Mouse (Mus musculus): Measurements from ENCODE around the gene Arhgef10l.
"Not testable (repeated sequence)": the region's sequence is repeated elsewhere in the genome, so short reads cannot be mapped to it uniquely, and the experiment has no call there.

Gene Arhgef10l

GRCm38 (mm10) chr4:140597928-140598327 is 67.9 kb downstream of the Arhgef10l start:
- in situ Hi-C loops (cut with MboI; ENCODE audit: low pct_unique_long_range_greater_than_20kb in 1 of 2, low sequenced_read_pairs in 2 of 2, unreplicated experiment in 1 of 2) = loop anchor here (5.0 to 10.0 kb wide), 2 partner anchors 69 to 147 kb away; partner anchors contain the start of genes Arhgef10l (in 1 of the 2) and Padi6 (in 1 of the 2)

- in situ Hi-C loops (cut with MboI; ENCODE audit: low pct_unique_long_range_greater_than_20kb in 1 of 2, low sequenced_read_pairs in 2 of 2, unreplicated experiment in 1 of 2) = loop anchor here (5.0 to 10.0 kb wide), 2 partner anchors 70 to 147 kb away; partner anchors contain the start of genes Arhgef10l (in 1 of the 2) and Padi6 (in 1 of the 2)
These were observed 68.4 kb downstream of the Arhgef10l start for GRCm38 (mm10) chr4:140597378-140597777.

GRCm38 (mm10) chr4:140593771-140594505 is 71.9 kb downstream of the Arhgef10l start:
- in situ Hi-C loops (cut with MboI; ENCODE audit: low pct_unique_long_range_greater_than_20kb in 1 of 2, low sequenced_read_pairs in 2 of 2, unreplicated experiment in 1 of 2) = loop anchor here in 1 of 2 experiments (5.0 to 10.0 kb wide), 2 partner anchors 73 to 151 kb away; partner anchors contain the start of genes Arhgef10l and Padi6

- in situ Hi-C loops (cut with MboI; ENCODE audit: low pct_unique_long_range_greater_than_20kb in 1 of 2, low sequenced_read_pairs in 2 of 2, unreplicated experiment in 1 of 2) = loop anchor here in 1 of 2 experiments (5.0 to 10.0 kb wide), 2 partner anchors 74 to 152 kb away; partner anchors contain the start of genes Arhgef10l and Padi6
These were observed 72.6 kb downstream of the Arhgef10l start for GRCm38 (mm10) chr4:140592990-140593770.

GRCm38 (mm10) chr4:140592217-140592759 is 73.5 kb downstream of the Arhgef10l start:
- in situ Hi-C loops (cut with MboI; ENCODE audit: low pct_unique_long_range_greater_than_20kb in 1 of 2, low sequenced_read_pairs in 2 of 2, unreplicated experiment in 1 of 2) = loop anchor here in 1 of 2 experiments (5.0 to 10.0 kb wide), 2 partner anchors 75 to 153 kb away; partner anchors contain the start of genes Arhgef10l and Padi6

DNA sequence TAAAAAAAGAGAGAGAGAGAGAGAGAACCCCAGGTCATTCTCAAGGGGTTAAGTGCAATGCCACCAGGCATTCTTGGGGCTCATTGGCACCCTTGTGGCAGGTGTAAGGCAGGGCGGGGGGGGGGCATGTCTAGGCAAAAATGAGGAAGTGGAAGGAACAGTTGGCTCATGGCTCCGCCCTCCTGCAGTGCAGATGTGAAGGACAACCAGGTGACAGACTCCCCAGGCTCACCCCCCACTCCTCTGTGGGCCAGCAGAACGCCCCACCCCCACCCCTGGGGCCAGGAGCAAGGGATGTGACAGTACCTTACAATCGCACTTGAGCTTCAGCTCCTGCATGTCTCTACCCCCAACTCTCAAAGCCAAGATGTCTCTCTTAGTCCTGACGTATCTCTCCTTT is 79.3 kb downstream of the Arhgef10l start:
- in situ Hi-C loops (cut with MboI; ENCODE audit: low pct_unique_long_range_greater_than_20kb in 1 of 2, low sequenced_read_pairs in 2 of 2, unreplicated experiment in 1 of 2) = no loop called here

DNA sequence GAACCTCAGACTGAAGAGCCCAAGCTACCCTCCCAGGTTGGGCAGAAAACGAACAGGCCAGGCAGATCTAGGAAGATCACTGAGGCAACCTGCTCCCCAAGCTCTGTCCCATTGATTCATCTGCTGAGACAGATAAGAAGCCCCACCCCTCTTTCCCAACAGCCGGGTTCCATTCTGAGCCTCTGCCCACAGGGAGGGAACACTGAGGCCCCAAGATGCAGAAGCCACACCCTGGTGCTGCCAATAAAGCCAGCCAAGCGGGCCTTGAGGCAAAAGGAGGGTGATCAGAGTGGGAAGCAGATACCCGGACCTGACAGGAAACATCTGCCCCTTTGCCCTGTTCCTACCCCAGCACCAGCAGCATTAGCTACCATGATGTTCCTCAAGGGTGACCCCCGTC is 81.6 kb downstream of the Arhgef10l start:
- in situ Hi-C loops (cut with MboI; ENCODE audit: low pct_unique_long_range_greater_than_20kb in 1 of 2, low sequenced_read_pairs in 2 of 2, unreplicated experiment in 1 of 2) = no loop called here

GRCm38 (mm10) chr4:140582390-140583088 is 83.3 kb downstream of the Arhgef10l start:
- in situ Hi-C loops (cut with MboI; ENCODE audit: low pct_unique_long_range_greater_than_20kb in 1 of 2, low sequenced_read_pairs in 2 of 2, unreplicated experiment in 1 of 2) = no loop called here

DNA sequence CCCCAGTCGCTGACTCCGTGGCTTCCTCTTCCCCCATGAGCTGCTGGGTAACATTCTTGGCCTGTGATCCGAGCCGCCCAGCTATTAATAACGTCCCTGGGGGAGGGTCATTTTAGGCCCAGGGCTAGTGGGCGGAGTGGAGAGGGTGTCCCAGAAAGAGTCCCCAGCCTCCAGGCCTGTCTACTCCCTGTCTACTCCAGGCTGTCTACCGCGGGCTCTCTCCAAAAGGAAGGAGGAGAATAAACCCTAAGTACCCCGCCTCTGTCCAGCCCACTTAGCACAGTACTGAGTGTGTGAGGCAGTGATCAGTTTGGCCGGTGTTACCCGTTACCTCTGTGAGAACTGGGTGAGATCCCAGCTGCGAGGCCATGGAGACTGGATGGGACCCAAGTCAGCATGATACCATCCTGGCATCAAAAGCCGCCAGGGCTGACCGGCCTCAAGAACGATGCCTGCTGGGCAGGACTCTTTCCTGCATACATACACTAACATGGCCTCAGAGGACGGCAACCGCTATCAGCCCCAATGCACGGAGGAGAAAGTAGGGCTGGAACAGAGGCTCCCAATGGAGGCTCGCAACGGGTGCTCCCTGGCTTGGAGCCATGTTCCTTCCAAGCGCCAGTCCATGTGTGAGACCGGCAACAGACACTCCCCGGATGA is 84.0 kb downstream of the Arhgef10l start:
- in situ Hi-C loops (cut with MboI; ENCODE audit: low pct_unique_long_range_greater_than_20kb in 1 of 2, low sequenced_read_pairs in 2 of 2, unreplicated experiment in 1 of 2) = no loop called here

- in situ Hi-C loops (cut with MboI; ENCODE audit: low pct_unique_long_range_greater_than_20kb in 1 of 2, low sequenced_read_pairs in 2 of 2, unreplicated experiment in 1 of 2) = no loop called here
These were observed 84.5 kb downstream of the Arhgef10l start for GRCm38 (mm10) chr4:140581341-140581729.

DNA sequence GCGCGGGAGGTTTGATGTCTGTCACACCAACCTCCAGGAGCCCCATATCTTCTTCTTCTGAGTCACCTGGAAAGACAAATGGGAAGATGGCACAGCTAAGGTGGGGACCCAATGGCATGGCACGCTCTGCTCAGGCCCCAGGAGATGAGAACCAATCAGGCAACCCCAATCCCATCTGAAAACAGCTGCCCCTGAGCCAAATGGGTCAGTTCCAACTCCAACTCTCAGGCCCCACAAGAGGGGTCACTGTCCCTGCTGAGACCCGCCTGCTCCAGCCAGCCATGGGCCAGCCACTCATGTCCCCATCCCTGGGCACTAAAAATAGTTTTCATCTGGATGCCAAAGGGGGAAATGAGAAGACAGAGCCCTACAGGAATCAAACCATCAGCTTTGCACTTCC is 84.9 kb downstream of the Arhgef10l start:
- in situ Hi-C loops (cut with MboI; ENCODE audit: low pct_unique_long_range_greater_than_20kb in 1 of 2, low sequenced_read_pairs in 2 of 2, unreplicated experiment in 1 of 2) = no loop called here

DNA sequence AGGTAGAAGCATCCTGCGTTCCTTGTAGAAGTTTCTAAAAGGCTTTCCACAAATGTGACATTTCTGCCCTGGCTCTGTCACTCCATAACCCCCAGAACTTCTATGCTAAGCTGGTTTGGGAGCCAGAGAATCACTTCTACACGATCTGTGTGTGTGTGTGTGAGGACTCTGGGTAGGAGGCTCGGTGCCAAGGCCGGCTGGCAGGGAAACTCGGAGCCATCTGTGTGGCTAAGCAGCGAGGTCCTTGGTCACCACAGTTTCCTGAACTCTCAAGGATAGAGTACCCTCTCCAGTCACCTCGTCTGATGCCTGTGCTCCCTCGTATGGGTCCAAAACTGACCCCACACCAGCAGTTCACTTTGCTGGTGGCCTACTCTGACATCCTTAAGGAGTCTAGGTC is 86.2 kb downstream of the Arhgef10l start:
- in situ Hi-C loops (cut with MboI; ENCODE audit: low pct_unique_long_range_greater_than_20kb in 1 of 2, low sequenced_read_pairs in 2 of 2, unreplicated experiment in 1 of 2) = no loop called here

GRCm38 (mm10) chr4:140579149-140579548 is 86.7 kb downstream of the Arhgef10l start:
- in situ Hi-C loops (cut with MboI; ENCODE audit: low pct_unique_long_range_greater_than_20kb in 1 of 2, low sequenced_read_pairs in 2 of 2, unreplicated experiment in 1 of 2) = no loop called here

DNA sequence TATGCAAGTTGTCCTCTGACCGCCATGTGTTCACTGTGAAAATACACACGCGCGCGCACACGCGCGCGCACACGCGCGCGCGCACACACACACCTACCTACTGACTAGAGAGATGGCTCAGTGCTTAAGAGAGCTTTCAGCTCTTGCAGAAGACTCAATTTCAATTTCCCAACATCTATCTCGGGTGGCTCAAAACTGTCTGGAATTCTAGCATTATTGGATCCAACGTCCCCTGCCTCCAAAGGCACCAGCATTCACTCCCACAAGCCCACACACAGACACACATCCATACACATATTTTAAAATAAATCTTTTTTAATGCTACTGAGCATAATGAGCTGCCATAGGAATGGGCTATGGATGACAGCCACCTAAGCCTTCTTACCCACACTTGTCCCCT is 89.2 kb downstream of the Arhgef10l start:
- in situ Hi-C loops (cut with MboI; ENCODE audit: low pct_unique_long_range_greater_than_20kb in 1 of 2, low sequenced_read_pairs in 2 of 2, unreplicated experiment in 1 of 2) = no loop called here

DNA sequence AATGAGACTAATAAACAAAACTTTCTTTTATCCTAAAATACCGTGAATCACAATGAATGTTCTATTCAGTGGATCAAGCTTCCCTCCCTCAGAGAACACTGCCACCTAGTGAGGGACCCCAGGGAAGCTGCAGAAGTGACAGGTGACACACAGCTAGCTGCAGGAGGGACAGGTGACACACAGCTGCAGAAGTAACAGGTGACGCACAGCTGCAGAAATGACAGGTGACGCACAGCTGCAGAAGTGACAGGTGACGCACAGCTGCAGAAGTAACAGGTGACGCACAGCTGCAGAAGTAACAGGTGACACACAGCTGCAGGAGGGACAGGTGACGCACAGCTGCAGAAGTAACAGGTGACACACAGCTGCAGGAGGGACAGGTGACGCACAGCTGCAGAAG is 90.9 kb downstream of the Arhgef10l start:
- in situ Hi-C loops (cut with MboI; ENCODE audit: low pct_unique_long_range_greater_than_20kb in 1 of 2, low sequenced_read_pairs in 2 of 2, unreplicated experiment in 1 of 2) = not testable (repeated sequence)

DNA sequence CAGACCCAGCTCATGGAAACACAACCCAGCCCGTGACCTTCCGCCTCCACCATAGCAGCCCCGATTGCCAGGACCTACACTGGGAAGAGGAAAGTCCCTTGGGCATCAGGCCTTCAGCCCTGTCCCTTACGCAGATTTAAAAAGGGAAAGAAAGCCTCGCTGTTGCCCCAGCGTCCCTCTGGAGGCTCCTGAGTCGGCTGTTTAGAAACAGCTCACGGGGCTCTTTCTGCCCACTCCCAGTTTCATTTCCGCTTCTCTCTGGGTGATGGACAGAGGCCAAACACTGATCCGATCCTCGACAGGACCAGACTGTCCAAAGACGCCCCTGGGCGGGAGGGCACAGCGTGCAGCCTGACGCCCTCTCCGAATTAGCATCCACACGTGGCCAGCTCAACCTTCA is 93.4 kb downstream of the Arhgef10l start:
- in situ Hi-C loops (cut with MboI; ENCODE audit: low pct_unique_long_range_greater_than_20kb in 1 of 2, low sequenced_read_pairs in 2 of 2, unreplicated experiment in 1 of 2) = no loop called here

- in situ Hi-C loops (cut with MboI; ENCODE audit: low pct_unique_long_range_greater_than_20kb in 1 of 2, low sequenced_read_pairs in 2 of 2, unreplicated experiment in 1 of 2) = no loop called here
These were observed 96.4 kb downstream of the Arhgef10l start for GRCm38 (mm10) chr4:140569394-140569793.

DNA sequence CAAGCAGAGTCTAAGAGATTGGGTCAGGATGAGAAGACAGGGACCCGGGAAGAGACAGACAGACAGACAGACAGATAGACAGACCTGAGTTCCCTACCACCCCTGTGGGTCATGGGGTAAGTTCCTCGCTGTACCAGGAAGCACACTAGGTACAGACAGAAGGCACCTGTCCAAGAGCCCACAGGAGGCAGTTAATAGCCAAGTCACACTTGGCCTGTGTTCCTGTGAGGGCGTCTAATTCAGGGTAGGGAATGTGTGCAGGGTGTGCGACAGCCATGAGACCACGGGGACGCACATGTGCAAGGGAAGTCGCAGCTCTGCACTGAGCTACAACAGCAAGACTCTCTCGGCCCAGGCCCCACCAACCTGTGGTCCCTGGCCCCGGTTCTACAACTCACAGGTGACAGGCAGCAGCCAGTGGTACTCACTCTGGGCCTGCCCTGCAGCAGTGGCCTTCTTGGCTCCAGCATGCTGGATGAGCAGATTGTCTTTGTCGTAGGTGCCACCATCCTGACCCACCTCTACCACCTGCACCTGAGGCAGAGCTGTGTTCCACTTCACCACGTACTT is 97.8 kb downstream of the Arhgef10l start:
- in situ Hi-C loops (cut with MboI; ENCODE audit: low pct_unique_long_range_greater_than_20kb in 1 of 2, low sequenced_read_pairs in 2 of 2, unreplicated experiment in 1 of 2) = no loop called here
